Mouse (Mus musculus) cerebellum, adult 11 months (tissue): Measurements from ENCODE around the gene Sos2.

Experiments
- DNase-seq: peaks from one replicate; pipeline ENCODE4 v3.0.0; 2022

Sos2 gene

GRCm38 (mm10) chr12:69681566-69682061, at the start of gene Sos2:
Gene Sos2 (minus strand): TSS chr12:69681852.
- peak; percentile 70 for DNase-seq

GRCm38 (mm10) chr12:69730306-69730705, 48.7 kb upstream of the Sos2 start:
- no peak for DNase-seq

GRCm38 (mm10) chr12:69729246-69729645, 47.6 kb upstream of the Sos2 start:
- DNase-seq, result no peak

- DNase-seq, result peak; percentile 95
Measured at GRCm38 (mm10) chr12:69724711-69725460, 43.2 kb upstream of the Sos2 start, which contains the start of the genes L2hgdh and Atp5s. Gene L2hgdh (minus strand): TSS chr12:69724873. Gene Atp5s (plus strand): TSS chr12:69724950.

GRCm38 (mm10) chr12:69724018-69724710, 42.5 kb upstream of the Sos2 start:
- DNase-seq, result no peak

- DNase-seq, result peak; percentile 14
Measured at GRCm38 (mm10) chr12:69723376-69723775, 41.7 kb upstream of the Sos2 start.

GRCm38 (mm10) chr12:69722857-69723256, 41.2 kb upstream of the Sos2 start:
- no peak for DNase-seq

GRCm38 (mm10) chr12:69713628-69714027, 32.0 kb upstream of the Sos2 start:
- no peak for DNase-seq

- DNase-seq, result no peak
Measured at GRCm38 (mm10) chr12:69704799-69705458, 23.3 kb upstream of the Sos2 start.

- DNase-seq, result no peak
Measured at GRCm38 (mm10) chr12:69698352-69698751, 16.7 kb upstream of the Sos2 start.

GRCm38 (mm10) chr12:69696746-69697145, 15.1 kb upstream of the Sos2 start:
- peak; percentile 43 for DNase-seq

GRCm38 (mm10) chr12:69693471-69693870, 11.8 kb upstream of the Sos2 start:
- no peak for DNase-seq

GRCm38 (mm10) chr12:69690714-69691113, 9.1 kb upstream of the Sos2 start:
- no peak for DNase-seq

- DNase-seq, result no peak
Measured at GRCm38 (mm10) chr12:69689094-69689493, 7.4 kb upstream of the Sos2 start.

GRCm38 (mm10) chr12:69688368-69688767, 6.7 kb upstream of the Sos2 start:
- no peak for DNase-seq

- DNase-seq, result peak; percentile 87
Measured at GRCm38 (mm10) chr12:69683537-69683936, 1.9 kb upstream of the Sos2 start.

- no peak for DNase-seq
Measured at GRCm38 (mm10) chr12:69682788-69683419, 1.3 kb upstream of the Sos2 start.

- peak; percentile 86 for DNase-seq
Measured at GRCm38 (mm10) chr12:69682065-69682787, 574 bp upstream of the Sos2 start.

- no peak for DNase-seq
Measured at GRCm38 (mm10) chr12:69680635-69681565, 752 bp downstream of the Sos2 start.

- DNase-seq, result no peak
Measured at GRCm38 (mm10) chr12:69676157-69676556, 5.5 kb downstream of the Sos2 start.
